Mouse (Mus musculus): ENCODE data around the gene Unc5b.

GRCm38 (mm10) chr10:60813606-60814005 is 17.8 kb downstream of the Unc5b start:
- TF ChIP-seq MYC (IDR thresholded peaks at IDR 0.05; ENCODE audit: low read depth, low read length) (no peak), POLR2AphosphoS2 (IDR thresholded peaks at IDR 0.05; ENCODE audit: low read depth, low read length) (no peak), POLR2A (IDR thresholded peaks at IDR 0.05; ENCODE audit: low read depth, low read length) (no peak), CTCF (conservative IDR thresholded peaks at IDR 0.05 in 1 of 2, IDR thresholded peaks at IDR 0.05 in 1 of 2; ENCODE audit: low read depth in 2 of 2, low read length in 2 of 2) (no peak)
